Mouse (Mus musculus): ENCODE data around the gene Wls. TPM values are rescaled to one million over a fixed set of nuclear protein-coding genes. Genes with fewer than 3 reads are reported as not detected.

The Wls gene
- polyA plus RNA-seq (2012; rRNA removed), result 29.7 and 32.2 TPM in 2 replicates

GRCm38 (mm10) chr3:159839481-159839880 lies at the start of gene Wls:
Gene Wls, plus strand, starts transcription at chr3:159839672.
- Histone ChIP-seq H3K27ac (ENCODE audit: insufficient read depth, low read length) (peak within 1 kb of the TSS; percentile 73), H3K4me3 (ENCODE audit: insufficient read depth, low read length) (peak within 1 kb of the TSS; percentile 97), H3K4me1 (ENCODE audit: control insufficient read depth, insufficient read depth, low read length) (no peaks in the 10 kb centered on the region; the same call in 1 of the 2 replicates)
- TF ChIP-seq CTCF (IDR thresholded peaks at IDR 0.05; ENCODE audit: extremely low read depth, insufficient read depth, low read length) (no peak), POLR2A (IDR thresholded peaks at IDR 0.05; ENCODE audit: extremely low read depth, insufficient read depth, low read length) (peak; percentile 89)

DNA sequence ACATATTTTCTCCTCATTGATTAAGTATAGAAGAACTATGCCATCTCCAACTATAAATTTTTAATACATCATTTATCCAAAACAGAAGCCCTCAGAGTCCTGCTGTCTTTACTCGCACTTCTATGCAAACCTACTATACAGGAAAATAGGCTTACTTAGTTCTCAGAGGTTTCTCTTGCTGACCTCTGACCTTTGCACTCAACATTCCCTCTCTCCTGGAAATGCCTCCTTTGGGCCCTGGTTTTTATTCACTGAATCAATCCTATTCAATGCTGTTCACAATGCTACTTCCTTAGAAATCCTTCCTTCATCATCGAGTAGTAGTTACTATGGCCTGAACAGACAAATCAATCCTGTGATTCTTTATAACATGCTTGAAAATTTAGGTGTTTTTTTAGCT lies 49.7 kb upstream of the Wls start:
- Histone ChIP-seq H3K4me3 (ENCODE audit: insufficient read depth, low read length) (no peak overlapping the region), H3K27ac (ENCODE audit: insufficient read depth, low read length) (no peak overlapping the region), H3K4me1 (ENCODE audit: control insufficient read depth, insufficient read depth, low read length) (no peaks in the 10 kb centered on the region)
- TF ChIP-seq POLR2A (IDR thresholded peaks at IDR 0.05; ENCODE audit: extremely low read depth, insufficient read depth, low read length) (no peak), CTCF (IDR thresholded peaks at IDR 0.05; ENCODE audit: extremely low read depth, insufficient read depth, low read length) (no peak)

DNA sequence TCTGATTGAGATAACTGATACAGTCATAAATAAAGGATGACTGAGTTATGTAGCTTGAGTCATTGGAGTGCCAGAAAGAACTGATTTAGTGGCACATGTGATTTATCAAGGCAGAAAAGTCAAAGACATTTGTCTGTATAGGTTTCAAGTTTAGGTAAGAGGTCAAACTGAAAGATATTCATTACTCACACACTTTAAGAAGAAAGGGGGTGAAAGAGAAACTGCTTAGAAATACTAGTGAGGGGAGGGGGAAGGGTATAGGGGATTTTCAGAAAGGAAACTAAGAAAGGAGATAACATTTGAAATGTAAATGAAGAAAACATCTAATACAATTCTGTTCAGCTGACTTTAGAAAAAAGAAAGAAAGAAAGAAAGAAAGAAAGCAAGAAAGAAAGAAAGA lies 7.9 kb upstream of the Wls start:
- Histone ChIP-seq H3K27ac (ENCODE audit: insufficient read depth, low read length) (no peak overlapping the region), H3K4me3 (ENCODE audit: insufficient read depth, low read length) (no peak overlapping the region), H3K4me1 (ENCODE audit: control insufficient read depth, insufficient read depth, low read length) (no peaks in the 10 kb centered on the region)
- TF ChIP-seq CTCF (IDR thresholded peaks at IDR 0.05; ENCODE audit: extremely low read depth, insufficient read depth, low read length) (no peak), POLR2A (IDR thresholded peaks at IDR 0.05; ENCODE audit: extremely low read depth, insufficient read depth, low read length) (no peak)

DNA sequence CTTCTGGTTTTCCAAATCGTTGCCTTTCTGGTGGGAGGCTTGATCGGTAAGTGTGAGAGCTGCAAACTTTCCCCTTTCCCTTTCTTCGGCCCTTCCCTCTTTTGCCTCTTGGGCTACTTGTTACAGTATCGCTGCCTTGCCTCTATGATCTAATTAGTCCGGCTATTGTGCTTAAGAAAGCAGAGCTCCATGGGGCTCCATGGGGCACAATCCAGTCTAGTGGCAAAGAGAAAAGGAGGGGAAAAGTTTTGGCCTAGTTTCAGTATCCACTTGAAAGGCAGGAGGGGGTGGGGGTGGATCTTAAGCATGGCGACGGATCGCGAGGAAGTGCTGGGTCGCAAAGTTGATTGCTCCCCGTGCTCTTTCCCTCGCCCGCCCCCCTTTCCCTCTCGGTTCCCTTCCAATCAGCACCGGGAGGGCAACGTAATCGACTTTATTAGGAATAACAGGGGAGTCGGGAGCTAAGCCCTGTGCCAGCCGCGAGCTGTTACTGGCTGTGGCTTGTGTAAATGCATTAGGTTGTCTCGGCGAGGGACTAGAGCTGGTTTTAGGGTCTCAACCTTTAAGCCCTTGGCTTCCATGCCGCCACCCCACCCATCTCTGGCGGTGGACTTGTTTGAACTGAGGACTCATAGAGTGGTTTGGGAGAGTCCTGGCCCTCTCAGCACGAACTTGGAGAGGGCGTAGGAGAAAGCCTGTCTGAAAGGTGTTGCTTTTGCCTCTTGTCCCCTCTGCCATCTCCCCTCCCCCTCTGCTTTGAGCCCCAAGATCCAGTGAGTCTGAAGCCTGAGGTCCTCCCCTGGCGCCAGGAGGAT lies 737 bp downstream of the Wls start:
- peak overlapping the region; percentile 73 for H3K27ac ChIP-seq (ENCODE audit: insufficient read depth, low read length)
- peak overlapping the region; percentile 97 for H3K4me3 ChIP-seq (ENCODE audit: insufficient read depth, low read length)
- no peaks in the 10 kb centered on the region; the same call in 1 of the 2 replicates for H3K4me1 ChIP-seq (ENCODE audit: control insufficient read depth, insufficient read depth, low read length)
- TF ChIP-seq POLR2A (IDR thresholded peaks at IDR 0.05; ENCODE audit: extremely low read depth, insufficient read depth, low read length), result no peak
- no peak for TF ChIP-seq CTCF (IDR thresholded peaks at IDR 0.05; ENCODE audit: extremely low read depth, insufficient read depth, low read length)

DNA sequence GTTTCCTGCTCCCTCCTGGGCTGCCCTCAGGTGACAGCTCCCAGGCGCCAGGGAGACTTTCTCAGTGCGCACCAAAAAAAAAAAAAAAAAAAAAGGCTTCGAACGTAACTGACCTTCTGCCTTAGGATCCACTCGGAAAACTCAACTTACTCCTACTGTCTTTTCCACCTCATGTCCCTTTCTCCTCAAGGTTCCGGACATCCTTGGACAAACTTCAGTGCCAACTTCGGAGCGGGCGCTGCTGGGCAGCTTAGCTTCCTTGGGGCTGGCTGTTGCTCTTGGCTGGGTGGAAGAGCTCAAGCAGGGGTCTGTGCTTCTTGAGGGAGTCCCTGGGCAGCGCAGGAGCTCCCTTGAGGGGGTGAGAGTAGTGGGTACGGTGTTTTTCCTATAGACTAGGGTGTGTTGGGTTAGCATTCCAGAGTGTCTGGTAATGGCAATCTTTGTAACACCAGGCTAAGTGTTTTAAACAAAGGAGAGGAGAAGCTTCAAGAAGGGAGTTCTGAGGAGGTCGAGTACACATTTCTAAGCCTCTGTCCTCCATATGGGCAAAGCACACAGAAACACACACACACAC lies 1.4 kb downstream of the Wls start:
- Histone ChIP-seq H3K4me1 (ENCODE audit: control insufficient read depth, insufficient read depth, low read length) (no peaks in the 10 kb centered on the region; the same call in 1 of the 2 replicates), H3K27ac (ENCODE audit: insufficient read depth, low read length) (peak overlapping the region; percentile 73; the same call in 1 of the 2 replicates), H3K4me3 (ENCODE audit: insufficient read depth, low read length) (peak overlapping the region; percentile 97)
- TF ChIP-seq POLR2A (IDR thresholded peaks at IDR 0.05; ENCODE audit: extremely low read depth, insufficient read depth, low read length) (no peak), CTCF (IDR thresholded peaks at IDR 0.05; ENCODE audit: extremely low read depth, insufficient read depth, low read length) (no peak)

- no peak for TF ChIP-seq POLR2A (IDR thresholded peaks at IDR 0.05; ENCODE audit: extremely low read depth, insufficient read depth, low read length)
- TF ChIP-seq CTCF (IDR thresholded peaks at IDR 0.05; ENCODE audit: extremely low read depth, insufficient read depth, low read length), result no peak
- H3K4me1 ChIP-seq (ENCODE audit: control insufficient read depth, insufficient read depth, low read length), result no peaks in the 10 kb centered on the region; the same call in 1 of the 2 replicates
- peak overlapping the region; percentile 97; the same call in 1 of the 2 replicates for H3K4me3 ChIP-seq (ENCODE audit: insufficient read depth, low read length)
- no peak overlapping the region for H3K27ac ChIP-seq (ENCODE audit: insufficient read depth, low read length)
Observed at GRCm38 (mm10) chr3:159841458-159841857, 2.0 kb downstream of the Wls start.

DNA sequence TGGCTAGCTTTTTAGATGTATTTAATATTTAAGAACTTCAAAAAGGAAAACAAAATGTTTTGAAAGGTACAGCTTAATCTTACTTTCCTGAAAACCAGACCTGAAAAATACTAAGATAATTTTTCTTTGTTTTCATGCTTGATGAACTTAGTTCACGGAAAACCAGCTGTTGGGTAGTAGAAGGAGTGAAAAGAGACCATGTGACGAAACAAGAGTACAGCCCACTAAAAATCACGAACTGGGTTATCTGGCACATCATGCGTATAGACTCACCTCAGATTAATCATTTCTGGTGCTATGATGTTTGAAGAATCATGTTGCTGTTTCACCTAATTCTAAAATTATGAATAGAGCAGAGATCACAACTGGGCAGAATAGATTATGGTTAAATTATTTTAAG lies 3.7 kb downstream of the Wls start:
- Histone ChIP-seq H3K27ac (ENCODE audit: insufficient read depth, low read length) (no peak overlapping the region), H3K4me3 (ENCODE audit: insufficient read depth, low read length) (no peak overlapping the region), H3K4me1 (ENCODE audit: control insufficient read depth, insufficient read depth, low read length) (no peaks in the 10 kb centered on the region; the same call in 1 of the 2 replicates)
- no peak for TF ChIP-seq CTCF (IDR thresholded peaks at IDR 0.05; ENCODE audit: extremely low read depth, insufficient read depth, low read length)
- no peak for TF ChIP-seq POLR2A (IDR thresholded peaks at IDR 0.05; ENCODE audit: extremely low read depth, insufficient read depth, low read length)

DNA sequence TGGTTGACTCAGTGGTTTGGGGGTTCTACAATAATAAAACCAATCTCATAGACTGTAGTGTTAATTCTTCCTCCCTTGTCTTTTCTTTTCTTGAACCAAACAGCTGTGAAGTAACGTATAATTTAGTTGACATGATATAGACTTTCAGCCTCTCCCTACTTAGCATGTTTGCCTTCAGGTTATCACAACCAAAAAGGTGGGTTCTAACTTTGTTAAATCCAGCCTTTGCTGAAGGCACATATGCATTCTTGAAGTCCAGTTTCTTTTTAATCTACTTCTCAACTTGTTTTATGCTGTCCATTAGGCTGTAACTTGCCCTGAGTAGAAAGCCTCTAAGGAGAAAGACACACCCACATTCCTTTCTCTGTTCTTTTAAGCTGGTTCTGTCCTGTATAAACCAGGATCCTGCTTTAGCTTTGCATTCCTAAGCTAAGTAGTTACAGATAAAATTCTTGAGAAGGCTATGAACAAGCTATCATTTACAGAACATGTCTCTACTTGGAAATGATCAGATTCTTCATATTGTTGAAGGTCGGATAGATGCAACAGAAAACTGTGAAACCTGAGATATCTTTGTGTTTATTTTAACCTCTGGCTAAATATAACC lies 8.0 kb downstream of the Wls start:
- no peaks in the 10 kb centered on the region; the same call in 1 of the 2 replicates for H3K4me1 ChIP-seq (ENCODE audit: control insufficient read depth, insufficient read depth, low read length)
- H3K4me3 ChIP-seq (ENCODE audit: insufficient read depth, low read length), result no peak overlapping the region
- no peak overlapping the region for H3K27ac ChIP-seq (ENCODE audit: insufficient read depth, low read length)
- TF ChIP-seq POLR2A (IDR thresholded peaks at IDR 0.05; ENCODE audit: extremely low read depth, insufficient read depth, low read length), result no peak

DNA sequence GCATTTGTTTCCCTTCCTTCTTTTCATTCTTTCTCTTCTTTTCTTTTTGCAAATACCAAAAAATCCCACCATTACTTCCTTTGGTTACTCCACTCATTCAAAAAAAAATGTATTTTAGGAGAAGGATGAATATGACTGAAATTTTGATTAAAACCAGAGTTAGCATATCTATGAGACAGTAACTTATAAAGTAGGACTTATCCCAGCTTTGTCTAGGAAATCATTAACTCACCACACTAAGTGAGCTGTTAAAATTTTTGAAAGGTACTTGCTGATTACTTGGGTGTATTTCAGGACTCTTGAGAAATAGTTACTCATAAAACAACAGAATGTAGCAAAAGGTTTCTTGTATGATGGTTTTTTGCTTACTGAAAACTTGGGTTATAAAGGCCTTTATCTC lies 8.7 kb downstream of the Wls start:
- H3K4me3 ChIP-seq (ENCODE audit: insufficient read depth, low read length), result no peak overlapping the region
- TF ChIP-seq POLR2A (IDR thresholded peaks at IDR 0.05; ENCODE audit: extremely low read depth, insufficient read depth, low read length), result no peak
- no peak for TF ChIP-seq CTCF (IDR thresholded peaks at IDR 0.05; ENCODE audit: extremely low read depth, insufficient read depth, low read length)
- H3K27ac ChIP-seq (ENCODE audit: insufficient read depth, low read length), result no peak overlapping the region
- no peaks in the 10 kb centered on the region; the same call in 1 of the 2 replicates for H3K4me1 ChIP-seq (ENCODE audit: control insufficient read depth, insufficient read depth, low read length)

All from cortical plate, adult 2 months (tissue).